Mouse (Mus musculus): ENCODE measurements at regions not wholly inside any gene's neighbourhood (a gene's known extent, or its start where the extent isn't known, plus 50 kb on each side); places are given as distances from the start of the nearest gene placed in this dataset.
A peak's percentile ranks its signal among the peaks of the same experiment; 100 is the strongest.
"Not testable (repeated sequence)": the region's sequence is repeated elsewhere in the genome, so short reads cannot be mapped to it uniquely, and the experiment has no call there.

GRCm38 (mm10) chr10:30416314-30416713, 184.2 kb downstream of the Trmt11 start:
- no peak overlapping the region for H3K4me2 ChIP-seq (ENCODE audit: low read depth)
- no peak for TF ChIP-seq CTCF (IDR thresholded peaks at IDR 0.05; ENCODE audit: low read depth)

GRCm38 (mm10) chr10:30411736-30412135, 188.8 kb downstream of the Trmt11 start:
- Histone ChIP-seq H3K9ac (no peak overlapping the region), H3K4me2 (ENCODE audit: low read depth) (no peak overlapping the region), H3K27me3 (ENCODE audit: insufficient read depth, low read length) (no peaks in the 10 kb centered on the region; the same call in 1 of the 2 replicates), H3K4me1 (ENCODE audit: insufficient read depth) (no peaks in the 10 kb centered on the region), H3K4me3 (ENCODE audit: low read depth, low read length) (no peak overlapping the region), H3K27ac (ENCODE audit: low read depth, low read length) (no peak overlapping the region), H3K36me3 (ENCODE audit: insufficient read depth) (no peaks in the 10 kb centered on the region), H3K9me3 (ENCODE audit: low read length) (no peaks in the 10 kb centered on the region)
- DNase-seq = no peak
- ATAC-seq = no peak
- TF ChIP-seq CTCF (IDR thresholded peaks at IDR 0.05; ENCODE audit: low read depth) = no peak

More at GRCm38 (mm10) chr10:30416314-30416713, 184.2 kb downstream of the Trmt11 start:
- H3K9ac ChIP-seq = no peak overlapping the region
- no peaks in the 10 kb centered on the region for H3K4me1 ChIP-seq (ENCODE audit: insufficient read depth)
- no peaks in the 10 kb centered on the region; the same call in 1 of the 2 replicates for H3K27me3 ChIP-seq (ENCODE audit: insufficient read depth, low read length)
- ATAC-seq = no peak
- DNase-seq = no peak
- H3K27ac ChIP-seq (ENCODE audit: low read depth, low read length) = no peak overlapping the region
- H3K36me3 ChIP-seq (ENCODE audit: insufficient read depth) = no peaks in the 10 kb centered on the region
- no peak overlapping the region for H3K4me3 ChIP-seq (ENCODE audit: low read depth, low read length)
- 80% methylated on average over 3 of the region's 3 CpGs for WGBS
- no peaks in the 10 kb centered on the region for H3K9me3 ChIP-seq (ENCODE audit: low read length)

- Histone ChIP-seq H3K36me3 (ENCODE audit: insufficient read depth) (no peaks in the 10 kb centered on the region), H3K4me2 (ENCODE audit: low read depth) (peak overlapping the region; percentile 38), H3K4me3 (ENCODE audit: low read depth, low read length) (no peak overlapping the region), H3K27me3 (ENCODE audit: insufficient read depth, low read length) (no peaks in the 10 kb centered on the region), H3K4me1 (ENCODE audit: insufficient read depth) (no peaks in the 10 kb centered on the region), H3K27ac (ENCODE audit: low read depth, low read length) (no peak overlapping the region), H3K9ac (no peak overlapping the region; the same call in 1 of the 2 replicates), H3K9me3 (ENCODE audit: low read length) (no peaks in the 10 kb centered on the region)
- 4% methylated on average over 13 of the region's 13 CpGs for whole genome bisulfite sequencing
- no peak for TF ChIP-seq CTCF (IDR thresholded peaks at IDR 0.05; ENCODE audit: low read depth)
- DNase-seq (peak; percentile 24), ATAC-seq (peak; percentile 50)
Observed at GRCm38 (mm10) chr10:30405669-30406393, 194.7 kb downstream of the Trmt11 start.

GRCm38 (mm10) chr10:30370542-30370941, 170.2 kb upstream of the Cenpw start:
- H3K9me3 ChIP-seq (ENCODE audit: low read length) = no peaks in the 10 kb centered on the region
- no peak overlapping the region for H3K27ac ChIP-seq (ENCODE audit: low read depth, low read length)
- ATAC-seq = no peak
- H3K4me1 ChIP-seq (ENCODE audit: insufficient read depth) = no peaks in the 10 kb centered on the region
- no peak overlapping the region for H3K4me2 ChIP-seq (ENCODE audit: low read depth)
- TF ChIP-seq CTCF (IDR thresholded peaks at IDR 0.05; ENCODE audit: low read depth) = no peak
- H3K27me3 ChIP-seq (ENCODE audit: insufficient read depth, low read length) = no peaks in the 10 kb centered on the region
- no peak overlapping the region for H3K4me3 ChIP-seq (ENCODE audit: low read depth, low read length)
- no peak for DNase-seq
- no peaks in the 10 kb centered on the region for H3K36me3 ChIP-seq (ENCODE audit: insufficient read depth)
- WGBS = 22% methylated on average over 1 of the region's 1 CpGs
- H3K9ac ChIP-seq = no peak overlapping the region

GRCm38 (mm10) chr10:30360811-30361210, 160.5 kb upstream of the Cenpw start:
- ATAC-seq; H3K27ac ChIP-seq (ENCODE audit: low read depth, low read length); DNase-seq; H3K36me3 ChIP-seq (ENCODE audit: insufficient read depth); H3K27me3 ChIP-seq (ENCODE audit: insufficient read depth, low read length); H3K9ac ChIP-seq; H3K4me2 ChIP-seq (ENCODE audit: low read depth); H3K4me3 ChIP-seq (ENCODE audit: low read depth, low read length); H3K9me3 ChIP-seq (ENCODE audit: low read length); H3K4me1 ChIP-seq (ENCODE audit: insufficient read depth): not testable (repeated sequence)

- no peak overlapping the region for H3K27ac ChIP-seq (ENCODE audit: low read depth, low read length)
- H3K9ac ChIP-seq = no peak overlapping the region
- WGBS = 94% methylated on average over 1 of the region's 1 CpGs
- H3K27me3 ChIP-seq (ENCODE audit: insufficient read depth, low read length) = no peaks in the 10 kb centered on the region
- no peaks in the 10 kb centered on the region for H3K36me3 ChIP-seq (ENCODE audit: insufficient read depth)
- H3K4me2 ChIP-seq (ENCODE audit: low read depth) = no peak overlapping the region
- no peak overlapping the region for H3K4me3 ChIP-seq (ENCODE audit: low read depth, low read length)
- H3K4me1 ChIP-seq (ENCODE audit: insufficient read depth) = no peaks in the 10 kb centered on the region
- ATAC-seq = no peak
- H3K9me3 ChIP-seq (ENCODE audit: low read length) = no peaks in the 10 kb centered on the region
- TF ChIP-seq CTCF (IDR thresholded peaks at IDR 0.05; ENCODE audit: low read depth) = no peak
- DNase-seq = no peak
Observed at GRCm38 (mm10) chr10:30359051-30359450, 158.7 kb upstream of the Cenpw start.

GRCm38 (mm10) chr10:30342965-30343478, 142.7 kb upstream of the Cenpw start:
- H3K4me3 ChIP-seq (ENCODE audit: low read depth, low read length) = no peak overlapping the region
- H3K9me3 ChIP-seq (ENCODE audit: low read length) = no peaks in the 10 kb centered on the region
- H3K36me3 ChIP-seq (ENCODE audit: insufficient read depth) = no peaks in the 10 kb centered on the region
- DNase-seq (peak; percentile 37), ATAC-seq (peak; percentile 72)
- no peak overlapping the region for H3K4me2 ChIP-seq (ENCODE audit: low read depth)
- H3K9ac ChIP-seq = no peak overlapping the region
- no peaks in the 10 kb centered on the region for H3K27me3 ChIP-seq (ENCODE audit: insufficient read depth, low read length)
- WGBS = 49% methylated on average over 3 of the region's 3 CpGs
- no peaks in the 10 kb centered on the region for H3K4me1 ChIP-seq (ENCODE audit: insufficient read depth)
- no peak overlapping the region for H3K27ac ChIP-seq (ENCODE audit: low read depth, low read length)
- no peak for TF ChIP-seq CTCF (IDR thresholded peaks at IDR 0.05; ENCODE audit: low read depth)
